Comparison of ENCODE assay signal across 24 mouse cellular contexts in genomic region chr11:99170005-99170404, GRCm38 (mm10). TPM values are rescaled to one million over a fixed set of nuclear protein-coding genes. Genes with fewer than 3 reads are reported as not detected.
DNase-seq lines count a peak whose midpoint lies in the region; TF ChIP-seq lines count a peak whose summit lies in the region.
"Had no signal": no experiment of that assay in that cellular context is flagged by ENCODE, and none has a peak within 500 bp of the region (broad histone marks: within the 10 kb centered on the region; RNA-seq: fewer than 3 reads in every experiment).

No protein-coding gene starts in this region.

- no peaks in the 10 kb centered on the region for H3K27me3 ChIP-seq in spleen, adult 2 months (ENCODE audit: control insufficient read depth, insufficient read depth, low read length)
- H3K27me3 ChIP-seq: embryonic facial prominence, embryonic 13.5 days; embryonic facial prominence, embryonic 15.5 days; forebrain, embryonic 12.5 days had no signal

- DNase-seq in spleen, adult 2 months (ENCODE audit: low read depth in 1 of 2, low spot score in 2 of 2): no peak
- DNase-seq in spleen, postnatal 36 days (ENCODE audit: low spot score in 2 of 2): no peak
- peak; percentile 13 for DNase-seq in thymus, postnatal 4 days
- no peak for DNase-seq in thymus, adult 18-20 months
- DNase-seq in kidney, postnatal 14 days: no peak
- DNase-seq: adrenal gland, adult 8-10 months; adrenal gland, postnatal 14 days; adrenal gland, postnatal 36 days; cerebellum, adult 11 months; cerebellum, adult 18-20 months; cerebellum, adult 8-10 months; cerebellum, adult 9-11 months; cerebellum, postnatal 14 days; cerebellum, postnatal 36 days; embryo, embryonic 11 days had no signal

- no peak for TF ChIP-seq POLR2A in spleen, adult 2 months (IDR thresholded peaks at IDR 0.05; ENCODE audit: low read depth, low read length)
- TF ChIP-seq POLR2A in bone marrow, adult 2 months (IDR thresholded peaks at IDR 0.05; ENCODE audit: borderline replicate concordance, control insufficient read depth, low read depth, low read length): no peak

- no peak overlapping the region for H3K4me3 ChIP-seq in spleen, adult 2 months (ENCODE audit: extremely low read depth, insufficient read depth, insufficient read length)
- no peak overlapping the region for H3K4me3 ChIP-seq in bone marrow, adult 2 months (replicated peaks; ENCODE audit: control insufficient read depth, low read depth, low read length)
- H3K4me3 ChIP-seq: embryonic facial prominence, embryonic 13.5 days; embryonic facial prominence, embryonic 15.5 days; erythroblast, embryonic 14.5 days; forebrain, embryonic 10.5 days; forebrain, embryonic 12.5 days had no signal

- WGBS in spleen, adult 2 months: 91% methylated on average over 6 of the region's 6 CpGs
- WGBS in bone marrow, adult 2 months: 84% methylated on average over 6 of the region's 6 CpGs

- peaks cover 6% of the 10 kb centered on the region for H3K36me3 ChIP-seq in spleen, adult 2 months (ENCODE audit: control insufficient read depth, insufficient read depth, low read length)
- H3K36me3 ChIP-seq: embryonic facial prominence, embryonic 13.5 days; embryonic facial prominence, embryonic 15.5 days; forebrain, embryonic 10.5 days; forebrain, embryonic 12.5 days; G1E had no signal

- H3K4me1 ChIP-seq in spleen, adult 2 months (ENCODE audit: control insufficient read depth, insufficient read depth, insufficient read length): peaks cover 37% of the 10 kb centered on the region
- H3K4me1 ChIP-seq in bone marrow, adult 2 months (ENCODE audit: control insufficient read depth, insufficient read depth, low read length): peaks cover 2% of the 10 kb centered on the region; the same call in 1 of the 2 replicates
- H3K4me1 ChIP-seq: embryonic facial prominence, embryonic 13.5 days; embryonic facial prominence, embryonic 15.5 days; forebrain, embryonic 12.5 days had no signal

- peak overlapping the region; percentile 99 for H3K27ac ChIP-seq in spleen, adult 2 months (ENCODE audit: insufficient read depth, low read length)
- H3K27ac ChIP-seq in bone marrow, adult 2 months (ENCODE audit: control insufficient read depth, insufficient read depth, low read depth, low read length, poor library complexity): peak overlapping the region; percentile 64; the same call in 1 of the 2 replicates
- H3K27ac ChIP-seq: embryonic facial prominence, embryonic 13.5 days; embryonic facial prominence, embryonic 15.5 days; forebrain, embryonic 10.5 days; forebrain, embryonic 12.5 days had no signal

- TF ChIP-seq CTCF in spleen, adult 2 months (IDR thresholded peaks at IDR 0.05; ENCODE audit: extremely low read depth, insufficient read depth, insufficient read length, insufficient replicate concordance): no peak
- no peak for TF ChIP-seq CTCF in bone marrow, adult 2 months (IDR thresholded peaks at IDR 0.05; ENCODE audit: control insufficient read depth, insufficient read depth, low read length)

RNA-seq across cellular contexts. Expression of gene Ccr7, which starts 15.1 kb away (rescaled TPM):
- 135 and 194 TPM in 2 replicates for polyA plus RNA-seq in spleen, adult 2 months (2012; rRNA removed)
- polyA plus RNA-seq in bone marrow, adult 2 months (2011; ENCODE audit: insufficient read depth, insufficient read length, low replicate concordance, missing spikeins): 1.5 and 9.7 TPM in 2 replicates
- polyA plus RNA-seq: erythroblast, embryonic 14.5 days; forebrain, embryonic 12.5 days; forebrain, embryonic 14.5 days; forebrain, embryonic 16.5 days; G1E had no signal

Comparison
In these comparisons a context has a peak if more than half of its experiments do, and no peak if none do; other contexts are left out.
1. RNA of gene Ccr7, which starts 15.1 kb away (polyA plus RNA-seq): 135 to 194 TPM in spleen, adult 2 months; 1.5 to 9.7 TPM in bone marrow, adult 2 months; every median in the first group is over 10 times any median in the second.